Mouse (Mus musculus): ENCODE results near the gene Hoxa3.

DNA sequence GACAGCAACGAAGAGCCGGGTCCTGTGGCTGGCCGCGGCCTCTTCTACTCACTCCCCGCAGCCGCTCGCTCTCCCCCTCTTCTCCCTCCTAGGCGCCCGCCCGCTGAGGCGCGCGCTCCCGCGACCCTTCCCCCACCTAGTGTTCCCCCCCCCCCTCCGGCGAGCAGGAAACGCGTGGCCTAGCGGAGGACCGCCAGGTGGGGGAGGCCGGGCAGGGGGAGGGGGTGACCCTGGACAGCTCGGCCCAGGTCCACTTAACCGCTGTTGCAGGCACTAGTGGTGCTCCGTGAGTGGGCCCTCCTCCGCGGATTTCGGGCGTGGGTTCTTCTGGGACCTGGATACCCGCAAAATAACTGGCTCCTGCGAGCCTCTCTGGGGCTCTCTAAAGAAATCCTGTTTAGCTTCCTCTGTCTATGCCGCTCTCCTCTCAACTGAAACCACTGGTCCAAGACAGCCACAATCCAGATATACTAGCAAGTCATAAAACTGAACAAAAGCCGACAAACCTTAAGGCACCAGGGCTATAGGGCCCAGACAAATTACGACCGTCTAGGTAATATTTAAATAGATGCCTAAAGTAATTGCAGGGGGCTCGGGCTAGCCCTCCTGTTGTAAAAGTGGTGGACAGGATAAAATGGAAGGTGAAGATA is 17.5 kb upstream of the Hoxa3 start, which contains the start of gene Hoxa9:
- TF ChIP-seq TAL1 (IDR thresholded peaks at IDR 0.05; ENCODE audit: low read length) (no peak), GATA1 (IDR thresholded peaks at IDR 0.05; ENCODE audit: low read length) (no peak)

Data from erythroblast, embryonic 14.5 days (primary cell).